Mouse (Mus musculus) layer of hippocampus, postnatal 25 days (tissue): ENCODE data around the gene Itga6. TPM values are rescaled to one million over a fixed set of nuclear protein-coding genes. Genes with fewer than 3 reads are reported as not detected.

Source experiments
- DNase-seq, 2 experiments: peaks; one replicate each; pipeline ENCODE4 v3.0.0; 2022; ENCODE audit warnings: mixed read lengths in 2 of 2, low spot score in 1 of 2; ENCODE audit errors: extremely low spot score in 1 of 2
- total RNA-seq, 2 experiments: library from RNA; stranded (reverse); gene quantifications; 2 replicates each; pipeline ENCODE4 v1.2.3; 2021

Itga6 gene
- total RNA-seq, 2 experiments from 2014 or later, result 27.2 to 35.7 TPM

DNA sequence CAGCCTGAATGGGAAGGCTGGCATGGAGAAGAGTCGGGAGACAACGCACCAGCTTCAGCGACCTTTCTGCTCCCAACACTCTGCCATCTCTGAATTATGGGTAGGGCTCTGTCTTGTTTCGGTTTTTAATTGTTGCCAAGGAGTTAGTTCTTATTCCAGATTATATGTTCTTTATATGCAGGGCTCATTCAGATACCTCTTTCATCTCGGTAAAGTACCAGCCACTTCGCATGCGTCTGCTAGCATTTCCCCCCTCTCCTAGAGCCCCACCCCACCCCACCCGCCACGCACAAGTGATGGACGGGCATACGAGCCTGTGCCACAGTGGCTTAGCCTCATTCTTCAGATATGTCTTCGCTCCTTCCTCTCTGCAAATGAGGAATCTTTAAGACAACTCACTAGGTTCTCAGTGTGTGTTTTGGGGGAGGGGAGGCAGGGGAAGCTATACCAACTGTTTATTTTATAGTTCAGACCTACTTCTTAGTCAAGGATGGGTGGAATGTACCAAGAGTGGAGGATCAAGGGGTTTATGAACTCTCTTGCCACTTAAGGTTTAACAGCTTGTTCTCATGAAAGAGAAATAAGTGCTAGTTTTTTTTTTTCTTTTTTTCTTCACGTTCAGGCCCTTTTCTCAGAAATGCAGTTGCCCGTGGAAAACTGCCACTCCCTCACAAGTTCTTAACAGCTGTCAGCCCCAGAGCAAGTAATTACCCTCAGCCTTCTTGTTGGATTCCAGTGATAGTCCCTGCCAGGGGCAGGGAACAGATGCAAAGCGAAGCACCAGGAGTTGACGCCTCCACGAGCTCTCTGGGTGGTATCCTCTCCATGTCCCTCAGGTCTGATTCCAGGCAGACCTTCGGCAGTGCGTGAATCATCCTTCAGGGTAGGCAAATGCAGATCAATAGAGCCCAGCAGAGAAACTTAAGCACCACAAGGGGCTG lies 13.4 kb downstream of the Itga6 start:
- no peak for DNase-seq

DNA sequence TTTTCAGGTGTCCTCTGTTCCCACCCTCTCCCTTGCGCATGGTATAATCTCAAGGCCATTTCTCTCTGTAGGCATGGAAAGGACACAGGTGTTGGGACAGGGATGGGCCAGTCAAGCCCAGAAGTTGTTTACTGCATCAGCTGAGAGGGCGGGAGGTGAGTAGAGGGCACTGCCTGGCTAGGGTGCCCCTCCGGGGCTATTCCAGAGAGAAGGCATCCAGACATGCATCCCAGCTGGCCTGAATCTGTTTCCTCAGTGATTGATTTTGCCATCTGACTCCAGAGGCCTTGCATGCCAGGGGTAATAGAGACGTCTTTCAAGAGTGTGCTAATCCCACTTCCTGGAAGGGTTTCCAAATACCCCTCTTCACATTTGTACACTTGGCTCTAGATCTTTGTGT lies 14.7 kb downstream of the Itga6 start:
- DNase-seq, result no peak

DNA sequence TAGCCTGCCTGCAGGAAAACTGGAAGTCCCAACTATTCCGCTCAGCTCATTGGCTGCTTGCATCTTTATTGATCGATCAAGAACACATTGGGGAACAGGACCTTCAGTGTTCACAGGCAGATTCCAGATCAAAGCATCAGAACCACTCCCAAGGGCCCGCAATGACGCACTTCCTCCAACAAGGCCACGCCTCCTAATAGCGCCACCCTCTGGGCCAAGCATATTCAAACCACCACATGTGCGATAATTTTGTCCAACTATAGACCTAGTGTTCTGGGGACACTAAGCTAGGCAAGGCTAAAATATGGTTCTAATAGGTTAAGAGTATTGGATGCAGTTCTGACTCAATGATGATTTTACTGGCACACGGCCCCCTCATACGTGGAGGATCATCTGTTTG lies 15.7 kb downstream of the Itga6 start:
- no peak for DNase-seq

DNA sequence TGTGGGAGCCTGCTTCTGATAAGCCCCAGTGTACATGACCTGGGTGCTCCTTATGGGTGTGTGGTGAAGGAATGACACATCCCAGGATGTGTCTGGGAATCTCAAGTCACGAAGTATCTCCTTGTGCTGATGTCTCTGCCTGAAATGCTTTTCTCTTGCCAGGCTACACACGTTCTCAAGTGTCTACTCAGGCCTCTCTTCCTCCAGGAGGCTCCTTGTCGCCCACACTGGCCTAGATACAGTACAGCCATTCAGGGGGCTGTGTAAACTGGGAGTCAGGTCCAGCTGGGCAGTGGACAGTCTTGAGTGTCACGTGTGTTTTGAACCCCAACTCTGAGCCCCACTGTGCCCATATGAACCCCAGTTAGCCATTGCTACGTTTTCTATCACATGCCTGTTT lies 19.1 kb downstream of the Itga6 start:
- no peak for DNase-seq

DNA sequence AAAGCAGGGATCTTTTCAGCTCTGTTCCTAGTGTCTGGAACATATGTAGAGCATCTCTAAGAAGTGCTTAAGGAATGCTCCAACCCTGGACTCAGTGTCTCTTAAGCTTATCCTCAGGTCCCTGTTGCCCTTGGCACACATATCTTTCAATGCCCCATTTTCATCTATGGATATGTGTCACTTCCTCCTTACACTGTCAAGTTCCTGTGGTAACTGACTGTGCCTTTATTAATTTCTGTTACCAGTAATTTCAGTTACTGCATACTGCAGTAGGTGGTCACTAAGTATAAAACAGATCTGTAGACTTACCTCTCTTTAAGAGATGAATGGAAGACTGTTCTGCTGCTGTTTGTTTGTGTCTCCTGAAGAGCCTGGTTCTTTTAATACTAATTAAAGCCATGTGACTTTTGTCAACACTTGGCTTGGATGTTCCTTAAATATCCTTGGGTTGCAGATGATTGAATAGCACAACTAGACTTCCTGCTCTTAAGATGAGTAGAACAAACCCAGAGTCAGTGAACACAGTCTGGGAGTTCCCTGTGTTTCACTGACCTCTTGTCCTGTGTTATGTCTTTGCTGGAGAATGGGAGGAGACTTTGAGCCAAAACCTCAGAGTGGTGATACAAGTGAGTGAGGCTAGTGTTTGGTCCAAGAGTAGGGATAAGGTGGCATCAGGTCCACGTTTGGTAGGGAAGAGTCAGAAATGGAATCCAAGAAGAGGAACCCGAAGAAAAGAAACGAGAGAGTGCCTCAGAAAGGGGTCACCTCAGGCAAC lies 19.7 kb downstream of the Itga6 start:
- no peak for DNase-seq

DNA sequence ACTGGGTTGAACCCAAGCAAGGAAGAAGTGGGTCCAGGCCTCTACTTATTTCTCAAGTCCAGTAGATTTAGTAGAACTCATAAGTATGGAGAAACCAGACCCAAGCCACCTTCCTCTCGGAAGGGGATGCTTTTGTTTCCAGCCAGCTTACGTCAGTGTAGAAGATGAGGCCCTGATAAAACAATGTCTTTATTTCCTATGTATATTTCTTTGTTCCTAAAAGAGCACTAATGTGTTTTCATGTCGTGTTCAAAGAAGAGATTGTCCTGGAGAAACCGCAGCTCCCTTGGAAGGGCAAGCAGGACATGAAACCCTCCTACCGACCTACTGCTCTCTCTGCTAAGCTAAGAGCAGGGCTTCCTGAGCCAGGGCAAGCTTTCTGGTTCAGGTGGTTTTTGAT lies 20.6 kb downstream of the Itga6 start:
- no peak for DNase-seq

DNA sequence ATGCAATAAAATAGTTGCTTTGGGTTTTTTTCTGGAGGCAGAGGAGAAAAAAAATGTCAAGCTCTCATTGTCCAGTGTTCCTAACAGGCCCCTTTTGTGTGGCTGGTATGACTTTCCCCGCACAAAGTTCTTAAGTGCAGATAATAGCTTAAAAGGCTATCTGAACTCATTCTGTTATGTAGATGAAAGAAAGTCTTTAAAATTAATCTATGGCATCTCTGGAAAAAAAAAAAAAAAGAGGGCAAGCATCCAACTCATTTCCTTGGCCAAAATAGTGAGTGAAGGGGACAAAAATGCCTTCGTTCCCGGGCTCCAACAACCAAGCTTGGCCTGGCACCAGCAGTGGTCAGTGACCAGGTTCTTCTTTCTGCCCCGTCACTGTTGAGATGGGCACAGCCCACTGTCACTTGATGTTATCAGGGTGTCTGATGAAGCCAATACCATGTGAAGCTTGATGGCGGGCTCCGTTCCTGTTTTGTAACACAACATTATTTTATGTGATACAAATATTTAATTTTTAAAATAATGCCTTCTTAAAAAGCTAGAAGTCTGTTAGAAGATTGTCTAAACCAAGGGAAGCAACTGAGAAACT lies 21.7 kb downstream of the Itga6 start:
- no peak for DNase-seq

DNA sequence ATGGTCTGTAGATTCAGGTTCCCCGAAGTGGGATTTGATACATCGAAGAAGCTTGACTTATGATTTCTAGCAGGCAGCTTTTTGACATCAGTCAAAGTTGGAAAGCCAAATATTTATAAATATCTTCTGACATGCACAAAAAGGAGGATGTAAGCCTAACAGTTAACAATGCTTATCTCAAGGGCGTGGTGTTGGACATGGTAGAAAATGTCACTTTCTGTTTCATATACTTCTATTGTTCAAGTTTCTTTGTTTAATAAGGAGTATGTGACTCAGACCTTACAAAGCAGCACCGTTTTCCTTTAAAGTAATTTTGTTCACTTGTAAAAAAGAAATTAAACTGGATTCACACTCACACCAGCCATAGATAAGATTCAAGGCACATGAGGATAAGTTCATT lies 26.3 kb downstream of the Itga6 start:
- no peak for DNase-seq

DNA sequence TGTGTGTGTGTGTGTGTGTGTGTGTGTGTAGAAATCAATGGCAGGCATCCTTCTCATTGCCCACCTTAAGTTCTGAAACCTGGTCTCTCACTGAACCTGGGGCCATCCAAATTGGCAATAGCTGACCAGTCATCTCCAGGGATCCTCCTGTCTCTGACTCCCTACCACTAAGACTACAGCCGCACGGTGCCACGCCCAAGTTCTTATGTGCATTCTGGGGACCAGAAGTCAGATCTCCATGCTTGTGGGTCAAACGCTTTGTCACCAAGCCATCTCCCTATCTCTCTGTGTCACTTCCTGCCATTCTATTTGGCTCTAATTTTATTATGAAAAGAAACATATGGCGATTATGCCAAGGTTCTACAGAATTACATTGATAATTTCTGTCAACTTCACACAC lies 28.3 kb downstream of the Itga6 start:
- DNase-seq, result no peak

DNA sequence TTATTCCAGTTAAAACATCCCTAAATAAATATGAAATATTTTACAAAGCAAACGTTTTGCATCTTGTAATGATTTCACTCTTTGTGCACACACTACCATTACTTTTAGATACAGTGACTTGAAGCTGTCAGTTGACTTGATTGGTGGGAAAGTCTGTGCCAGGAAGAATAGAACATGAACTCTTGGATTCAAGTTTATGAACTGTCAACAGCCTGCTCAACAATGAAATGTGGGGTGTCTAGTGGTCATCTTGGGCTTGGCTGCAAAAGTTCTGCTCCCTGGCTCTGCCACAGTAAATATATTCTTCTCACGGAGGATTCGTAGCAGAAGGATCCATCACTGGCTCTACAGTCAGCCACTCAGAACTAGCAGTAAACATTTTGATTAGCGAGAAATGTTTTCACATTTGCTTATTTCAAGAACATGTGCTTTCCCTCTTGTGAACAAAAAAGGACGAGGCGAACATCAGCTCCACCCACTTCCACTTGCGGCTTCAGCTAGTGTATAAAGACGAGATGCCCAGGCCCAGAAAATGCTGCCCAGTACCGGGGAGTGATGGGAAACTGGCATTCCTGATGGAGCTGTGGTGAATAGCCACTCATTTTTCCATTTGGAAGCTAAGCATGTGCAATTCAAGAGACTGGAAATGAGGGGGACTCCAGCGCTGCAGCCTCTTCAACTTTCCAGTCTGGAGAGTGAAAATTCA lies 29.0 kb downstream of the Itga6 start:
- no peak for DNase-seq

DNA sequence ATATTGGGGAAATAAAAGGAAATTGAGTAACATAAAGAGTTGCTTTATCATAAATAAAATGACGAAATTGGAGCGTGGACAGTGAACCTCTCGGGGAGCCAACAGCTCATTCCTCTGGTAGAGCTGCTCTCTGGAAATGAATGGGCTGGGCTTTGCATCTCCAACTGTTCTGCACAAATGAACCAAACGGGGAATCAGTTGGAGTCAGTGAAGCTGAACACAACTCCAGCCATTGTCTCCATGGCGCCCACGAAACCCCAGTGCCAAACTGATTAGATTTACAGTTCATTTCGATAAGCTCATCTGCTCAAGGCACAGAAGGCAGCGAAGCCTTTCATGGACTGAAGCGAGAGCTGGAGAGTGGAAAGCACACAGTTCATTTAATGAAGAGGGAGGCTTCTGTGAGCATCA lies 29.8 kb downstream of the Itga6 start:
- peak; percentile 24 to 36 for DNase-seq

DNA sequence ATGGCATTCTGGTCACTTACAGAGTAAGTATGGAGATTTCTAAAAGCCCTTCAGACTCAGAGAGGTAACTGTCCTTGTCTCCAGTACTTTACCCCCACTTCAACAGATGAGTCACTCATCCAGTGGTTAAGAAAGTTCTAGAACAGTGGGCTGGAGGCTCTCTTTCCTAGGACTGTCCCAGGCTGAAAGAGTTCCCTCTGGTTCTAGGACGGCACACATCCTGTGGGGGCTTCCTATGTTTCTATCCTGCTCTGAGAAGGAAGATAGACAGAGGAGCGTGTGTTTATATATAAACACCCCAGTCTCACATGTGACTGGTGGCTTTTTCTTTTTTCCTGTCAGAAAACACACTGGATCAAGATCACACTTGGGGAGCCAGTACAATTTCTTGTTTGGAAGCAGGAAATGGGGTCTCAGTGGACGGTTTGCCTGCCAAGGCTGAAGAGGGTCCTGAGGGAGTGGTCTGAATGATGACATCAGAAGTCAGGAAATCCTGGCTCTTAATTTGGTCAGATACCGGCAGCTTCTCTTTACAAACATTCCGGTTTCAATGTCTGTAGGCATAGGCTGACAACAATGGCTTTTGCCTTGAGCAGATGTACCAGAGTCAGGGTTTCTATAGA lies 34.0 kb downstream of the Itga6 start:
- DNase-seq, result no peak

DNA sequence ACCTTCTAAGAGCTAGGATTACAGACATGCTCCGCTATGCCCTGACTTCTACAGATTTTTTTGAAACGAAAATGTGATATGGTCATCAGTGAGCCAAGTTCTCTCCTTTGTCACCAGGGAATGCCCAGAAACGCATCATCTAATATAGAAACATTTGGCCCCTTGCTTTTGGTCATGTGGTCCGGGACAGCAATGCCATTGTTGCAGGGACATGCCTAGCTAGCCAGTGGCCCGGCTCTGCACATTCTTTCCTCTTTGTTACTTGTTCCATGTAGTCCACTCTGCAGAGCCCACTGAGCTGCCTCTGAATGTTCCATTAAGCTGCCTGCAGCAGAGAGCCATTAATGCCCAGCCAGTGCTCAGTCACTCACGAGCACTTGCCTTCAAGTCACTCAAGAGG lies 34.6 kb downstream of the Itga6 start:
- no peak for DNase-seq

DNA sequence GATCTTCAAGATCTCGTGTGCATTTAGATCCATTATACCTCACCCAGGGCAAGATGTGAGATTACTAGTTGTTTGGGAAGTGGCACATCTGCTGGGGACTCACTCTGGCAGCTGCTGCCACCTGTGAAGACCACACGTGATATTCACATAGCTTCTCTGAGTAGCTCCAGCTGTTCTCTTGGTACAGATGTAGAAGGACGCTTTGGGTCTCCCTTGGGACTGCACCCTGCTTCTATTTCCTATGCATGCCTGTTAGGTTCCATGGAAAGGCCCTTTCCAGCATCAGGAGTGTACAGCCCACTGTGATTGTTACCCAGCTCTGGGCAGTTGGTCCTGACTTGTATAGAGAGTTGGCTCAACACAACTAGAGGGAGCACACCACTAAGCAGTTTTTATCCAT lies 39.8 kb downstream of the Itga6 start:
- no peak for DNase-seq

DNA sequence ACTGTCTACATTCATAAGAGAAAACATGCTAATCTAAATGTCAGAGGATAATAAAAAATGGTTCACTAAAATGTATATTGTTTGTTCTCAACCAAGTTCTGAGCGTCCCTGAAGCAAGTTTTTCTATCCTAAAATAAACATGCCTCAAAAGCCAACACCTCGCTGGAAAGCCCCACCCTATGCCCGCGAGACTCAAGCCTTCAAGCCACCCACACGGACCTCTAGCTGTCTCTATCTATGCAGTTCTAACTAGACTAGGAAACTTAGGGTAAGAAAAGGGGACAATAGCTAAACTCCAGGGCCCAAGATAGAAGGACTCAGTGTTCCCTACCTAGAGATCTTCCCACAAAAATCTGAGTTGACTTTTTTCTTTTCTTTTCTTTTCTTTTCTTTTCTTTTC lies 40.6 kb downstream of the Itga6 start:
- no peak for DNase-seq

DNA sequence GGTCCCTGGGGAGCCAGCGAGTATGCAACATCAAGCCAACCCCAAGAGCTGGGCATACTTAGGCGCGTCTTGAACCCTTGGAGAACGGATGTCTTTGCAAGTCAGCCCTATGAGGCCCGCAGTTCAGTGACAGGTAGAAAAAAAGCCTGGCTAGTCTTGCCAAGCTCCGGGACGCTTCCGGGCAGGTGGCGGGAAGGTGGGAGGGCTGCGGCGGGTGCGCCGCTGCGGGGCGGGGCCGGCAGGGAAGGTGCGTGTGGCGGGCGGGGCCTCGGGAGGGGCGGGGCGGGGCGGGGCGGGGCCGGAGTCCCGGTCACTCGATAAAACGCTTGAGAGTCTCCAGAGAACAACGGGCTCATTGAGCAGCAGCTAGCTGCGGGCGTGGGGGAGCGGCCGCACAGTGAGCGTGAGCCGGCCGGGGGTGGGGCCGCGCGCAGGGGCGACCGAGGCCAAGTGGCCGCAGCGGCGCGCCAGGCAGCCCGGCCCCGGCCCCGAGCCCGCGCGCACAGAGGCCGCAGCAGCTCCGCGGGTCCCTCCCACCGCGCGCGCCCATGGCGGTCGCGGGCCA lies 41.3 kb downstream of the Itga6 start:
- DNase-seq, result peak; percentile 34 to 55

DNA sequence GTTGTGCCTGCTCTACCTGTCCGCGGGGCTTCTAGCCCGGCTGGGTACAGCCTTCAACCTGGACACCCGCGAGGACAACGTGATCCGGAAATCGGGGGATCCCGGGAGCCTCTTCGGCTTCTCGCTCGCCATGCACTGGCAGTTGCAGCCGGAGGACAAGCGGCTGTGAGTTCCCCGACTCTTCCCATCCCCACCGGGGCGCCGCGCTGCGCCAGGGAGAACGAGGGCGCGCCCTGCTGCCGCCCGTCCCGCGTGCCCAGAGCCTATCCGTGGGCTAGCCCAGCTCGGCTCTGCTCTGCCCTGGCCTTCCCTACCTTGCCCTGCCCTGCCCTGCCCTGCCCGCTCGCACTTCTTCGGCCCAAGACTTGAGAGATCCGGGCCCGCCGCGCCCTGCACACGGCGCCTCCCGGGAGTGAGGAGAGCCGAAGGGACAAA lies 41.8 kb downstream of the Itga6 start:
- DNase-seq, result peak in 1 of 2 experiments; percentile 20

DNA sequence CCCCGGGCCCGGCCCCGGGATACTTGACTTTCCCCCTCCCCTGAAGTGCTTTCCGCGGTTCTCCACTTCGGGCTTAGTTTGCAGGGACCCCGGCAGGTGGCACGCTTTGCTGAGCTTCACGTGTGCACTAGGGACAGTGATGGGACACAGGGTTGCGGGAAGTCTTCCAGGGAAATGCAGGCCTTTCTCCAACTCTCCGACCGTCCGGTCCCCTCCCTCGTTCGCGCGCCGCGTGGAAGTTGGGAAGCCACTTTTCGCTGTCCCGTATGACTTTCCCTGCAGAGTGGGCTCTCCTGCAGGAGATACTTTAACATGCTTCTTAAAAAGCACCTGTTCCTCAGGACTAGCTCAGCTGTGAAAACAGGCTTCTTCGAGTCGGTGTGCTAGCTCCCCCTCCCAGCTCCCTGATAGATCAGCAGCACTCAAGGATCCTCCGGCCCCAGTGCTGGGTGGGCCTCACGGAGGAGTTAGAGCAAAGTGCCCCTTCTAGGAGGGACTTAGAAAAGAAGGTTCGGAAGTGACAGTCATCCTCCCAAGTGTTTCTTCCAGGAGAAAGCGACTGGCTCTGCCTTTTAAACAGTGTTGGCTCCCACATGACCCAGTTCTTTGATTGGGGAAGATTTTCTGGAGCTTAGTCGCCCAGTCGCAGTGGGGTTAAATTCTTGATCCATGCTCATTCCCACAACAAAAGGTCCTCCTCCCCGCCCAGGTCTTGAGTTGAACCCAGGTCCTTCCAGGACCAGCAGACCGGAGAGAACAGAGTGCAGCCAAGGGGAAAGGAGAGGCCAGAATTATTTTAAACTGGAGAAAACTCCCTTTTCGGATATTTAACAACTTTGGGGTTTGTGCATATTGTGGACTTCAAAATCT lies 42.4 kb downstream of the Itga6 start:
- peak in 1 of 2 experiments; percentile 17 for DNase-seq

DNA sequence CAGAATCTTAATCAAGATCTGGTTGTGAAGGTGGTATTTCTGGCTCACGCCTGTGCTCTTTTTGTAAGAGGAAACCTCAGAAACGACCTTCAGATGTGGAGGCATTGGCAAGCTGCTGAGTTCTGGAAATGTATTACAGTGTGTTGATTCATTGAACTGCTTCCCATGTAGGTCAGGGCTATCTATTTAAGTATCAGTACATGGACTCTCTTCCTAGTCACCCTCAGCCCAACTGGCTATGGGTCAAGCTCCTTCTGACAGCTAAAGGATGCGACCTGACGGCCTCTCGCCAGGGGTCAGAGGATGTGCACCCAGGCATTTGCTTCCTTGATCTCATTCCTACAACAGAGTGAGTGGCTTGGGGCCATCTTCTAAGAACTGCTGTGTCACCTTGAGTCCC lies 45.3 kb downstream of the Itga6 start:
- no peak for DNase-seq
